Mouse (Mus musculus) liver, embryonic 11.5 days (tissue): Measurements from ENCODE around the gene Psma2. TPM values are rescaled to one million over a fixed set of nuclear protein-coding genes. Genes with fewer than 3 reads are reported as not detected.

ENCODE experiments used
- polyA plus RNA-seq: library from polyadenylated mRNA; unstranded; fragments of >200 nt; fragmentation: Nextera tagmentation; extraction: Ambion mirVana; gene quantifications from 2 replicates; pipeline ENCODE4 v1.2.1, GENCODE M21; 2014

Psma2 gene
- polyA plus RNA-seq, 1 experiment from 2014 or later = 231 TPM

Other genes with a start within 250 kb of the Psma2 start
- 0.15 and 0.44 TPM in 2 replicates for gene Hecw1, start 90.0 kb upstream of the Psma2 start, polyA plus RNA-seq
- gene Mrpl32, start 75 bp upstream of the Psma2 start, polyA plus RNA-seq = 141 TPM in 2 replicates
- 26.0 and 29.0 TPM in 2 replicates for gene AW209491, start 16.9 kb downstream of the Psma2 start, polyA plus RNA-seq